Mouse (Mus musculus) CH12.LX (cell line): ENCODE data around the gene Kctd20. TPM values are rescaled to one million over a fixed set of nuclear protein-coding genes. Genes with fewer than 3 reads are reported as not detected.
A peak's percentile ranks its signal among the peaks of the same experiment; 100 is the strongest.

Experiments used
- DNase-seq: peaks from one replicate; pipeline ENCODE4 v3.0.0-alpha.2; 2013; ENCODE audit errors: extremely low read depth
- H3K27ac ChIP-seq: 2 replicates; pipeline ENCODE4 v1.5.1; 2012; ENCODE audit warnings: low read depth, mild to moderate bottlenecking, control low read depth, moderate library complexity; ENCODE audit not compliant: insufficient read depth
- H3K27me3 ChIP-seq: replicated peaks from 2 replicates; pipeline ENCODE3; 2012; ENCODE audit warnings: inconsistent platforms
- H3K36me3 ChIP-seq, 2 experiments: replicated peaks in 1 of 2; 2 replicates each; pipeline versions ENCODE3 to v1.6.1; 2012; ENCODE audit warnings: inconsistent platforms in 1 of 2, low read length in 1 of 2, mild to moderate bottlenecking in 1 of 2, mixed read lengths in 1 of 2, moderate library complexity in 1 of 2; ENCODE audit not compliant: control insufficient read depth in 1 of 2, insufficient read depth in 1 of 2
- H3K4me1 ChIP-seq, 2 experiments: 2 replicates each; pipeline ENCODE4 v1.6.1; 2012; ENCODE audit warnings: inconsistent platforms in 1 of 2, moderate library complexity in 1 of 2; ENCODE audit not compliant: insufficient read depth in 2 of 2, control insufficient read depth in 1 of 2
- H3K4me2 ChIP-seq: 2 replicates; pipeline ENCODE4 v1.6.1; 2012; ENCODE audit warnings: low read depth, mild to moderate bottlenecking, control low read depth; ENCODE audit not compliant: poor library complexity, insufficient read depth, severe bottlenecking
- H3K4me3 ChIP-seq, 3 experiments: fragments of 150-350 bp in 1 of 3; sonication (generic) in 1 of 3; replicated peaks in 1 of 3; 2 replicates each; pipeline versions ENCODE3 to v1.5.1; 2011 to 2012; ENCODE audit warnings: low read depth in 2 of 3, low read length in 2 of 3, mild to moderate bottlenecking in 2 of 3, moderate library complexity in 2 of 3, control low read depth in 1 of 3, improper control_type of control experiment in 1 of 3, inconsistent platforms in 1 of 3, mixed read lengths in 1 of 3; ENCODE audit not compliant: poor library complexity in 1 of 3
- H3K79me2 ChIP-seq: replicated peaks from 2 replicates; pipeline ENCODE4 v1.6.1; 2012; ENCODE audit warnings: mild to moderate bottlenecking, moderate library complexity; ENCODE audit not compliant: control insufficient read depth, poor library complexity, insufficient read depth, severe bottlenecking; ENCODE audit errors: extremely low read depth
- H3K9ac ChIP-seq: 2 replicates; pipeline ENCODE4 v1.6.1; 2012; ENCODE audit warnings: low read depth, mild to moderate bottlenecking, control low read depth, moderate library complexity; ENCODE audit not compliant: insufficient read depth
- H3K9me3 ChIP-seq: replicated peaks from 2 replicates; pipeline ENCODE3; 2012; ENCODE audit warnings: low read length, inconsistent platforms, mixed read lengths
- BHLHE40 ChIP-seq: IDR thresholded peaks from 2 replicates; pipeline ENCODE4 v1.6.1; 2011; ENCODE audit warnings: mild to moderate bottlenecking, low read depth, low read length, improper control_type of control experiment
- CHD2 ChIP-seq: IDR thresholded peaks from 2 replicates; pipeline ENCODE4 v1.6.1; 2011; ENCODE audit warnings: low read length, improper control_type of control experiment
- CTCF ChIP-seq, 2 experiments: IDR thresholded peaks in 1 of 2; conservative IDR thresholded peaks in 1 of 2; 2 replicates each; pipeline ENCODE4 v1.5.1; 2011 to 2012; ENCODE audit warnings: low read depth in 2 of 2, low read length in 2 of 2, improper control_type of control experiment in 1 of 2, inconsistent platforms in 1 of 2, mild to moderate bottlenecking in 1 of 2, moderate library complexity in 1 of 2
- E2F4 ChIP-seq: IDR thresholded peaks from 2 replicates; pipeline ENCODE4 v1.6.1; 2011; ENCODE audit warnings: low read depth, low read length, improper control_type of control experiment; ENCODE audit not compliant: insufficient replicate concordance
- ELF1 ChIP-seq: IDR thresholded peaks from 2 replicates; pipeline ENCODE4 v1.6.1; 2014; ENCODE audit warnings: low read depth, mild to moderate bottlenecking, inconsistent platforms, low read length, improper control_type of control experiment
- GABPA ChIP-seq: IDR thresholded peaks from 2 replicates; pipeline ENCODE4 v1.6.1; 2012; ENCODE audit warnings: low read depth, low read length, improper control_type of control experiment, inconsistent platforms; ENCODE audit not compliant: insufficient replicate concordance
- JUN ChIP-seq: IDR thresholded peaks from 2 replicates; pipeline ENCODE4 v1.6.1; 2011; ENCODE audit warnings: low read depth, mild to moderate bottlenecking, low read length, improper control_type of control experiment, moderate library complexity; ENCODE audit not compliant: insufficient read depth
- MAX ChIP-seq: IDR thresholded peaks from 2 replicates; pipeline ENCODE4 v1.6.1; 2011; ENCODE audit warnings: low read length, improper control_type of control experiment
- MAZ ChIP-seq: IDR thresholded peaks from 2 replicates; pipeline ENCODE4 v1.6.1; 2012; ENCODE audit warnings: low read depth, mild to moderate bottlenecking, inconsistent platforms, low read length, improper control_type of control experiment, moderate library complexity
- MYC ChIP-seq: IDR thresholded peaks from 2 replicates; pipeline ENCODE4 v1.6.1; 2011; ENCODE audit warnings: low read depth, mild to moderate bottlenecking, improper control_type of control experiment, low read length
- NELFE ChIP-seq: IDR thresholded peaks from 2 replicates; pipeline ENCODE4 v1.6.1; 2011; ENCODE audit warnings: low read depth, low read length, improper control_type of control experiment
- NRF1 ChIP-seq: IDR thresholded peaks from 2 replicates; pipeline ENCODE4 v1.6.1; 2014; ENCODE audit warnings: low read depth, mild to moderate bottlenecking, inconsistent platforms, low read length, improper control_type of control experiment, moderate library complexity
- PAX5 ChIP-seq: IDR thresholded peaks from 2 replicates; pipeline ENCODE4 v1.6.1; 2012; ENCODE audit warnings: low read length, inconsistent platforms, mixed read lengths
- RCOR1 ChIP-seq: conservative IDR thresholded peaks from 2 replicates; pipeline ENCODE4 v1.6.1; 2012; ENCODE audit warnings: low read depth, mild to moderate bottlenecking, inconsistent platforms, low read length, improper control_type of control experiment
- TBP ChIP-seq: conservative IDR thresholded peaks from 2 replicates; pipeline ENCODE4 v1.6.1; 2011; ENCODE audit warnings: low read depth, low read length, improper control_type of control experiment
- TCF12 ChIP-seq: IDR thresholded peaks from 2 replicates; pipeline ENCODE4 v1.6.1; 2014; ENCODE audit warnings: low read depth, mild to moderate bottlenecking, inconsistent platforms, low read length, improper control_type of control experiment
- UBTF ChIP-seq: IDR thresholded peaks from 2 replicates; pipeline ENCODE4 v1.6.1; 2012; ENCODE audit warnings: low read depth, mild to moderate bottlenecking, inconsistent platforms, low read length, improper control_type of control experiment, moderate library complexity
- USF2 ChIP-seq: conservative IDR thresholded peaks from 2 replicates; pipeline ENCODE4 v1.6.1; 2011; ENCODE audit warnings: low read depth, low read length, improper control_type of control experiment
- dilution Hi-C: fragments of 300-500 bp; cut with MboI; formaldehyde crosslinking; loops from 2 replicates; pipeline ENCODE4 v1.14.3; 2020; ENCODE audit warnings: low sequenced_read_pairs; ENCODE audit not compliant: extremely low pct_unique_long_range_greater_than_20kb, extremely low pct_ligation_motif_present
- in situ Hi-C: fragments of 300-500 bp; cut with MboI; formaldehyde crosslinking; loops from 3 replicates; pipeline ENCODE4 v1.14.3; 2019; ENCODE audit warnings: low sequenced_read_pairs, low pct_ligation_motif_present, low pct_unique_long_range_greater_than_20kb, mixed read lengths
- polyA plus RNA-seq: library from polyadenylated mRNA; unstranded; fragments of >175 nt; gene quantifications from 2 replicates; pipeline ENCODE4 v1.2.1, GENCODE M21; 2012; ENCODE audit warnings: low read depth; ENCODE audit not compliant: insufficient read length
- total RNA-seq, 2 experiments: library from RNA; depleted of rRNA; stranded (reverse); fragments of 300-350 nt in 1 of 2; fragments of >200 nt in 1 of 2; gene quantifications; 2 replicates each; pipeline ENCODE4 v1.2.3; 2012 to 2014

Kctd20 gene
- total and polyA plus RNA-seq, 3 experiments = 40.1 to 85.2 (median 68.5) TPM

- Histone ChIP-seq H3K4me3 (no peak overlapping the region), H3K27ac (no peak overlapping the region), H3K27me3 (no peaks in the 10 kb centered on the region), H3K9me3 (peaks cover 14% of the 10 kb centered on the region), H3K79me2 (no peaks in the 10 kb centered on the region), H3K36me3 (no peaks in the 10 kb centered on the region), H3K4me1 (no peaks in the 10 kb centered on the region), H3K9ac (no peak overlapping the region), H3K4me2 (no peak overlapping the region)
- in situ Hi-C loops (no loop called here), dilution Hi-C loops (no loop called here)
- TF ChIP-seq BHLHE40 = no peak
- TF ChIP-seq PAX5 = no peak
- TF ChIP-seq MYC = no peak
- no peak for TF ChIP-seq TBP
- no peak for TF ChIP-seq RCOR1
- no peak for TF ChIP-seq MAZ
- no peak for TF ChIP-seq MAX
- no peak for TF ChIP-seq GABPA
- no peak for TF ChIP-seq USF2
- no peak for TF ChIP-seq JUN
- TF ChIP-seq ELF1 = no peak
- TF ChIP-seq CHD2 = no peak
- no peak for TF ChIP-seq TCF12
- no peak for TF ChIP-seq NRF1
- TF ChIP-seq E2F4 = no peak
- TF ChIP-seq UBTF = no peak
- no peak for TF ChIP-seq NELFE
- no peak for DNase-seq
Observed at GRCm38 (mm10) chr17:28944481-28944880, 7.3 kb upstream of the Kctd20 start.

GRCm38 (mm10) chr17:28947011-28947939 lies 4.5 kb upstream of the Kctd20 start:
- no peaks in the 10 kb centered on the region for H3K36me3 ChIP-seq
- H3K4me3 ChIP-seq = no peak overlapping the region
- no peaks in the 10 kb centered on the region for H3K27me3 ChIP-seq
- no peaks in the 10 kb centered on the region for H3K79me2 ChIP-seq
- peak in 1 of 2 experiments; percentile 16; a peak in 1 of 4 replicates for TF ChIP-seq CTCF (conservative IDR thresholded peaks at IDR 0.05 in 1 of 2, IDR thresholded peaks at IDR 0.05 in 1 of 2; ENCODE audit: low read depth in 2 of 2, low read length in 2 of 2)
- no peak for TF ChIP-seq MYC
- TF ChIP-seq, all 38 proteins: peak for 1
- no peak for DNase-seq
- no peak overlapping the region for H3K4me2 ChIP-seq
- in situ Hi-C loops (no loop called here), dilution Hi-C loops (no loop called here)
- peaks cover 7 to 19% of the 10 kb centered on the region in 2 experiments; a peak in 3 of 4 replicates for H3K4me1 ChIP-seq
- no peak overlapping the region for H3K27ac ChIP-seq
- H3K9ac ChIP-seq = no peak overlapping the region
- peaks cover 6% of the 10 kb centered on the region for H3K9me3 ChIP-seq
